Mouse (Mus musculus) midbrain, embryonic 15.5 days (tissue): ENCODE measurements around the gene Lin52. TPM values are rescaled to one million over a fixed set of nuclear protein-coding genes. Genes with fewer than 3 reads are reported as not detected.
"Not testable (repeated sequence)": the region's sequence is repeated elsewhere in the genome, so short reads cannot be mapped to it uniquely, and the experiment has no call there.

Experiments
- ATAC-seq: fragments of 200-750 bp; cut with Nextera tagmentation; replicated peaks from 2 replicates; pipeline ENCODE4 v1.8.0; 2017; ENCODE audit warnings: moderate TSS enrichment
- H3K27ac ChIP-seq: fragments of 300-500 bp; sonication (generic); 2 replicates; pipeline ENCODE4 v1.5.1; 2015; ENCODE audit warnings: mild to moderate bottlenecking, inconsistent platforms
- H3K27me3 ChIP-seq: fragments of 300-500 bp; sonication (generic); replicated peaks from 2 replicates; pipeline ENCODE4 v1.6.1; 2015; ENCODE audit warnings: inconsistent platforms
- H3K36me3 ChIP-seq: fragments of 300-500 bp; sonication (generic); replicated peaks from 2 replicates; pipeline ENCODE4 v1.6.1; 2015; ENCODE audit warnings: inconsistent platforms
- H3K4me1 ChIP-seq: fragments of 300-500 bp; sonication (generic); 2 replicates; pipeline ENCODE4 v1.6.1; 2015; ENCODE audit warnings: inconsistent platforms
- H3K4me2 ChIP-seq: fragments of 300-500 bp; sonication (generic); 2 replicates; pipeline ENCODE4 v1.6.1; 2015; ENCODE audit warnings: inconsistent platforms, mild to moderate bottlenecking, moderate library complexity
- H3K4me3 ChIP-seq: fragments of 300-500 bp; sonication (generic); 2 replicates; pipeline ENCODE4 v1.5.1; 2015; ENCODE audit warnings: mild to moderate bottlenecking, inconsistent platforms
- H3K9ac ChIP-seq: fragments of 300-500 bp; sonication (generic); 2 replicates; pipeline ENCODE4 v1.6.1; 2015; ENCODE audit warnings: mild to moderate bottlenecking, inconsistent platforms
- H3K9me3 ChIP-seq: fragments of 300-500 bp; sonication (generic); 2 replicates; pipeline ENCODE4 v1.6.1; 2016; ENCODE audit warnings: inconsistent platforms
- WGBS: fragments of 180-500 bp; shearing (Covaris S2); methylation state at CpG from one replicate; pipeline ENCODE4 v1.1.7; 2015; ENCODE audit warnings: mixed read lengths; 5-methylcytosine and 5-hydroxymethylcytosine counted together
- polyA plus RNA-seq: library from polyadenylated mRNA; unstranded; fragments of >200 nt; fragmentation: Nextera tagmentation; extraction: Ambion mirVana; gene quantifications from 2 replicates; pipeline ENCODE4 v1.2.1, GENCODE M21; 2015

The Lin52 gene
- polyA plus RNA-seq, 1 experiment from 2014 or later: 35.1 TPM

GRCm38 (mm10) chr12:84524147-84525050, 73.2 kb downstream of the Lin52 start:
- Histone ChIP-seq H3K27ac (no peak overlapping the region), H3K9ac (no peak overlapping the region), H3K9me3 (no peaks in the 10 kb centered on the region), H3K4me3 (no peak overlapping the region), H3K36me3 (no peaks in the 10 kb centered on the region), H3K4me2 (no peak overlapping the region), H3K4me1 (no peaks in the 10 kb centered on the region; the same call in 1 of the 2 replicates), H3K27me3 (no peaks in the 10 kb centered on the region)
- 61% methylated on average over 11 of the region's 11 CpGs for WGBS
- no peak for ATAC-seq

- Histone ChIP-seq H3K4me2 (no peak overlapping the region), H3K27me3 (no peaks in the 10 kb centered on the region), H3K9me3 (no peaks in the 10 kb centered on the region), H3K9ac (no peak overlapping the region), H3K36me3 (no peaks in the 10 kb centered on the region), H3K4me3 (no peak overlapping the region), H3K27ac (no peak overlapping the region), H3K4me1 (no peaks in the 10 kb centered on the region; the same call in 1 of the 2 replicates)
- 84% methylated on average over 12 of the region's 12 CpGs for WGBS
- no peak for ATAC-seq
These were observed 74.2 kb downstream of the Lin52 start for GRCm38 (mm10) chr12:84525422-84525821.

GRCm38 (mm10) chr12:84530426-84530825, 79.2 kb downstream of the Lin52 start:
- no peak overlapping the region for H3K27ac ChIP-seq
- 89% methylated on average over 5 of the region's 5 CpGs for WGBS
- H3K4me1 ChIP-seq: peaks cover 18% of the 10 kb centered on the region
- no peak overlapping the region for H3K4me3 ChIP-seq
- H3K27me3 ChIP-seq: no peaks in the 10 kb centered on the region
- no peak for ATAC-seq
- H3K9ac ChIP-seq: no peak overlapping the region
- no peaks in the 10 kb centered on the region for H3K9me3 ChIP-seq
- H3K4me2 ChIP-seq: no peak overlapping the region
- H3K36me3 ChIP-seq: no peaks in the 10 kb centered on the region

GRCm38 (mm10) chr12:84531906-84532829, 80.9 kb downstream of the Lin52 start:
- Histone ChIP-seq H3K4me2 (no peak overlapping the region), H3K4me3 (no peak overlapping the region), H3K4me1 (peaks cover 18% of the 10 kb centered on the region), H3K27me3 (no peaks in the 10 kb centered on the region), H3K9ac (no peak overlapping the region), H3K27ac (peak overlapping the region; percentile 70), H3K9me3 (no peaks in the 10 kb centered on the region), H3K36me3 (no peaks in the 10 kb centered on the region)
- peak; percentile 83 for ATAC-seq
- 20% methylated on average over 13 of the region's 13 CpGs for WGBS

- Histone ChIP-seq H3K27ac (peak overlapping the region; percentile 70), H3K27me3 (no peaks in the 10 kb centered on the region), H3K9me3 (no peaks in the 10 kb centered on the region), H3K4me3 (no peak overlapping the region), H3K4me2 (no peak overlapping the region), H3K36me3 (no peaks in the 10 kb centered on the region), H3K9ac (no peak overlapping the region), H3K4me1 (peaks cover 18% of the 10 kb centered on the region)
- peak; percentile 41; the same call in 1 of the 2 replicates for ATAC-seq
- WGBS: 38% methylated on average over 8 of the region's 8 CpGs
These were observed 81.6 kb downstream of the Lin52 start for GRCm38 (mm10) chr12:84532830-84533199.

- Histone ChIP-seq H3K36me3 (no peaks in the 10 kb centered on the region), H3K9ac (no peak overlapping the region), H3K27ac (no peak overlapping the region), H3K4me2 (no peak overlapping the region), H3K27me3 (no peaks in the 10 kb centered on the region), H3K4me1 (peaks cover 18% of the 10 kb centered on the region), H3K4me3 (no peak overlapping the region), H3K9me3 (no peaks in the 10 kb centered on the region)
- WGBS: 69% methylated on average over 7 of the region's 7 CpGs
- ATAC-seq: no peak
These were observed 82.7 kb downstream of the Lin52 start for GRCm38 (mm10) chr12:84533706-84534486.

- not testable (repeated sequence) for H3K9ac ChIP-seq, H3K4me2 ChIP-seq, H3K9me3 ChIP-seq, H3K4me1 ChIP-seq, H3K4me3 ChIP-seq, H3K36me3 ChIP-seq, H3K27me3 ChIP-seq, H3K27ac ChIP-seq, ATAC-seq
- 86% methylated on average over 3 of the region's 3 CpGs for WGBS
These were observed 88.3 kb downstream of the Lin52 start for GRCm38 (mm10) chr12:84539537-84539936.

- no peak overlapping the region for H3K9ac ChIP-seq
- H3K4me1 ChIP-seq: no peaks in the 10 kb centered on the region
- no peak overlapping the region for H3K27ac ChIP-seq
- no peaks in the 10 kb centered on the region for H3K9me3 ChIP-seq
- no peaks in the 10 kb centered on the region; the same call in 1 of the 2 replicates for H3K27me3 ChIP-seq
- H3K4me3 ChIP-seq: no peak overlapping the region
- no peaks in the 10 kb centered on the region for H3K36me3 ChIP-seq
- no peak for ATAC-seq
- 68% methylated on average over 11 of the region's 11 CpGs for WGBS
- no peak overlapping the region for H3K4me2 ChIP-seq
These were observed 90.3 kb downstream of the Lin52 start for GRCm38 (mm10) chr12:84541391-84541958.

- peak; percentile 45; the same call in 1 of the 2 replicates for ATAC-seq
- no peaks in the 10 kb centered on the region for H3K4me1 ChIP-seq
- H3K9me3 ChIP-seq: no peaks in the 10 kb centered on the region
- no peaks in the 10 kb centered on the region for H3K36me3 ChIP-seq
- no peak overlapping the region for H3K9ac ChIP-seq
- H3K4me2 ChIP-seq: no peak overlapping the region
- 5% methylated on average over 12 of the region's 12 CpGs for WGBS
- no peaks in the 10 kb centered on the region; the same call in 1 of the 2 replicates for H3K27me3 ChIP-seq
- H3K27ac ChIP-seq: no peak overlapping the region
- no peak overlapping the region for H3K4me3 ChIP-seq
These were observed 94.8 kb downstream of the Lin52 start for GRCm38 (mm10) chr12:84546028-84546427.

- H3K27me3 ChIP-seq: no peaks in the 10 kb centered on the region; the same call in 1 of the 2 replicates
- ATAC-seq: no peak
- no peak overlapping the region for H3K4me3 ChIP-seq
- H3K4me1 ChIP-seq: no peaks in the 10 kb centered on the region
- H3K4me2 ChIP-seq: no peak overlapping the region
- WGBS: 57% methylated on average over 2 of the region's 2 CpGs
- no peak overlapping the region for H3K9ac ChIP-seq
- no peaks in the 10 kb centered on the region for H3K36me3 ChIP-seq
- no peaks in the 10 kb centered on the region for H3K9me3 ChIP-seq
- no peak overlapping the region for H3K27ac ChIP-seq
These were observed 95.4 kb downstream of the Lin52 start for GRCm38 (mm10) chr12:84546577-84547085.

GRCm38 (mm10) chr12:84548251-84548650, 97.0 kb downstream of the Lin52 start:
- no peak overlapping the region for H3K9ac ChIP-seq
- ATAC-seq: no peak
- no peak overlapping the region for H3K27ac ChIP-seq
- H3K9me3 ChIP-seq: no peaks in the 10 kb centered on the region
- no peaks in the 10 kb centered on the region for H3K27me3 ChIP-seq
- no peak overlapping the region for H3K4me3 ChIP-seq
- no peaks in the 10 kb centered on the region for H3K36me3 ChIP-seq
- H3K4me2 ChIP-seq: no peak overlapping the region
- WGBS: 32% methylated on average over 8 of the region's 8 CpGs
- H3K4me1 ChIP-seq: no peaks in the 10 kb centered on the region
